In genomic region chr17:63011893-63012570, GRCm38 (mm10) we compare ENCODE assay signal across 9 mouse cellular contexts.
DNase-seq lines count a peak whose midpoint lies in the region; ATAC-seq and TF ChIP-seq lines count a peak whose summit lies in the region.
"Had no signal": no experiment of that assay in that cellular context is flagged by ENCODE, and none has a peak within 500 bp of the region (broad histone marks: within the 10 kb centered on the region; RNA-seq: fewer than 3 reads in every experiment).

No protein-coding gene starts in this region.

- peak; percentile 68 for ATAC-seq in limb, embryonic 13.5 days (ENCODE audit: low FRiP score, low read depth)
- ATAC-seq in intestine, embryonic 16.5 days: peak; percentile 87
- no peak for ATAC-seq in activated CD4-positive, CD25-positive, alpha-beta regulatory T cell, adult 4 months
- ATAC-seq: Patski had no signal

- H3K4me3 ChIP-seq in limb, embryonic 13.5 days: no peak overlapping the region
- no peak overlapping the region for H3K4me3 ChIP-seq in limb, embryonic 10.5 days
- H3K4me3 ChIP-seq in intestine, embryonic 16.5 days (ENCODE audit: low read length): no peak overlapping the region
- no peak overlapping the region for H3K4me3 ChIP-seq in left cerebral cortex, adult 2 months

- H3K9me3 ChIP-seq in limb, embryonic 13.5 days: no peaks in the 10 kb centered on the region
- H3K9me3 ChIP-seq in limb, embryonic 10.5 days (replicated peaks): no peaks in the 10 kb centered on the region
- H3K9me3 ChIP-seq in intestine, embryonic 16.5 days (ENCODE audit: control insufficient read depth, low read length): no peaks in the 10 kb centered on the region

- DNase-seq in limb, embryonic 10.5 days (ENCODE audit: low spot score): no peak
- DNase-seq in gastrocnemius, adult 8-10 months (ENCODE audit: low spot score in 2 of 2): peak; percentile 30 to 57
- DNase-seq in left cerebral cortex, adult 2 months (ENCODE audit: extremely low spot score in 1 of 2, low spot score in 2 of 2): peak; percentile 68 to 76
- DNase-seq in right cerebral cortex, adult 2 months (ENCODE audit: low spot score in 2 of 2): peak; percentile 84 to 88
- no peak for DNase-seq in Muller cell, postnatal 12 days (ENCODE audit: inconsistent ontology term)

- WGBS in limb, embryonic 13.5 days: 68% methylated on average over 13 of the region's 13 CpGs
- 78% methylated on average over 13 of the region's 13 CpGs for WGBS in limb, embryonic 10.5 days
- 50% methylated on average over 13 of the region's 13 CpGs for WGBS in intestine, embryonic 16.5 days

- intact Hi-C loops in left cerebral cortex, adult 2 months (cut with DNase I): loop anchor here (1.0 to 5.0 kb wide), 3 partner anchors 65 to 134 kb away; partner anchors contain the start of gene Efna5

- peaks cover 19% of the 10 kb centered on the region for H3K4me1 ChIP-seq in limb, embryonic 13.5 days
- peaks cover 41% of the 10 kb centered on the region for H3K4me1 ChIP-seq in limb, embryonic 10.5 days
- H3K4me1 ChIP-seq in intestine, embryonic 16.5 days (ENCODE audit: control insufficient read depth, insufficient read depth, low read length): peaks cover 8% of the 10 kb centered on the region

- H3K9ac ChIP-seq in limb, embryonic 13.5 days: no peak overlapping the region
- no peak overlapping the region for H3K9ac ChIP-seq in intestine, embryonic 16.5 days (ENCODE audit: low read depth, low read length)

- no peak for TF ChIP-seq CTCF in left cerebral cortex, adult 2 months (IDR thresholded peaks at IDR 0.05)

- H3K27me3 ChIP-seq in limb, embryonic 13.5 days: no peaks in the 10 kb centered on the region
- H3K27me3 ChIP-seq in limb, embryonic 10.5 days (ENCODE audit: low read depth, poor library complexity, severe bottlenecking): no peaks in the 10 kb centered on the region
- no peaks in the 10 kb centered on the region for H3K27me3 ChIP-seq in intestine, embryonic 16.5 days (replicated peaks; ENCODE audit: control insufficient read depth, insufficient read depth, low read length)

- H3K36me3 ChIP-seq in limb, embryonic 13.5 days: no peaks in the 10 kb centered on the region
- H3K36me3 ChIP-seq in limb, embryonic 10.5 days: no peaks in the 10 kb centered on the region
- no peaks in the 10 kb centered on the region for H3K36me3 ChIP-seq in intestine, embryonic 16.5 days (ENCODE audit: control insufficient read depth, insufficient read depth, low read length)

- no peak overlapping the region for H3K27ac ChIP-seq in limb, embryonic 13.5 days
- no peak overlapping the region for H3K27ac ChIP-seq in limb, embryonic 10.5 days
- peak overlapping the region; percentile 23; the same call in 1 of the 2 replicates for H3K27ac ChIP-seq in intestine, embryonic 16.5 days (ENCODE audit: low read length)
- H3K27ac ChIP-seq in left cerebral cortex, adult 2 months: peak overlapping the region; percentile 67; the same call in 1 of the 2 replicates

- H3K4me2 ChIP-seq in limb, embryonic 13.5 days (replicated peaks): no peak overlapping the region
- H3K4me2 ChIP-seq in intestine, embryonic 16.5 days (ENCODE audit: low read depth, low read length): no peak overlapping the region

Comparison
In these comparisons a context has a peak if more than half of its experiments do, and no peak if none do; other contexts are left out.
1. H3K27ac ChIP-seq: peak in intestine, embryonic 16.5 days (single experiment) and left cerebral cortex, adult 2 months (single experiment); none in limb, embryonic 13.5 days (single experiment) and limb, embryonic 10.5 days (single experiment).
2. DNase-seq: peak in gastrocnemius, adult 8-10 months (2 of 2), left cerebral cortex, adult 2 months (2 of 2) and right cerebral cortex, adult 2 months (2 of 2); none in limb, embryonic 10.5 days (single experiment) and Muller cell, postnatal 12 days (single experiment).